8 mouse cellular contexts compared by ENCODE assay signal in genomic region chr16:45110498-45110897, GRCm38 (mm10). TPM values are rescaled to one million over a fixed set of nuclear protein-coding genes. Genes with fewer than 3 reads are reported as not detected.
DNase-seq lines count a peak whose midpoint lies in the region; ATAC-seq and TF ChIP-seq lines count a peak whose summit lies in the region.

No protein-coding gene starts in this region.

- peak; percentile 64; the same call in 1 of the 2 replicates for ATAC-seq in heart, embryonic 12.5 days (ENCODE audit: insufficient number of reproducible peaks, low FRiP score)
- peak; percentile 67 for ATAC-seq in limb, embryonic 15.5 days (ENCODE audit: insufficient number of reproducible peaks, low FRiP score, low TSS enrichment, low read depth)
- no peak for ATAC-seq in megakaryocyte-erythroid progenitor cell, adult 5-6 weeks (replicated peaks; ENCODE audit: low FRiP score, low TSS enrichment, poor library complexity, severe bottlenecking)

- H3K4me3 ChIP-seq in C2C12 (ENCODE audit: insufficient read depth, poor library complexity, severe bottlenecking) = no peak overlapping the region
- no peak overlapping the region for H3K4me3 ChIP-seq in heart, embryonic 12.5 days
- H3K4me3 ChIP-seq in limb, embryonic 15.5 days = no peak overlapping the region

- no peak overlapping the region for H3ac ChIP-seq in C2C12 (ENCODE audit: control insufficient read depth, insufficient read length, low read depth)

- H3K4me1 ChIP-seq in heart, embryonic 12.5 days (replicated peaks) = peaks cover 30% of the 10 kb centered on the region
- peaks cover 6% of the 10 kb centered on the region; the same call in 1 of the 2 replicates for H3K4me1 ChIP-seq in limb, embryonic 15.5 days

- peak; percentile 73 for DNase-seq in adrenal gland, postnatal 14 days
- DNase-seq in cerebellum, postnatal 36 days = no peak
- no peak for DNase-seq in right cerebral cortex, postnatal 10 days (ENCODE audit: low spot score in 2 of 2)
- no peak for DNase-seq in layer of hippocampus, postnatal 14 days (ENCODE audit: low spot score in 2 of 2)

- no peaks in the 10 kb centered on the region for H3K9me3 ChIP-seq in heart, embryonic 12.5 days (replicated peaks)
- no peaks in the 10 kb centered on the region for H3K9me3 ChIP-seq in limb, embryonic 15.5 days

- WGBS in heart, embryonic 12.5 days = 10% methylated on average over 4 of the region's 4 CpGs
- WGBS in limb, embryonic 15.5 days = 21% methylated on average over 4 of the region's 4 CpGs

- H3K36me3 ChIP-seq in C2C12 (ENCODE audit: control insufficient read depth, insufficient read depth) = no peaks in the 10 kb centered on the region
- H3K36me3 ChIP-seq in heart, embryonic 12.5 days = peaks cover 24% of the 10 kb centered on the region
- 0 out of 2 replicates have a peak, but pooled peaks cover 6% of the 10 kb centered on the region for H3K36me3 ChIP-seq in limb, embryonic 15.5 days

- H3K9ac ChIP-seq in heart, embryonic 12.5 days = no peak overlapping the region
- no peak overlapping the region for H3K9ac ChIP-seq in limb, embryonic 15.5 days

- no peaks in the 10 kb centered on the region for H3K27me3 ChIP-seq in C2C12 (ENCODE audit: control insufficient read depth, insufficient read depth, insufficient read length)
- no peaks in the 10 kb centered on the region for H3K27me3 ChIP-seq in heart, embryonic 12.5 days (replicated peaks)
- no peaks in the 10 kb centered on the region for H3K27me3 ChIP-seq in limb, embryonic 15.5 days

- H3K79me2 ChIP-seq in C2C12 (ENCODE audit: control insufficient read depth, insufficient read depth) = no peaks in the 10 kb centered on the region

- TF ChIP-seq CTCF in C2C12 (IDR thresholded peaks at IDR 0.05; ENCODE audit: control insufficient read depth, insufficient read depth, insufficient read length) = no peak

- H3K79me3 ChIP-seq in C2C12 (ENCODE audit: low read depth) = no peaks in the 10 kb centered on the region

- H3K4me2 ChIP-seq in heart, embryonic 12.5 days = no peak overlapping the region
- no peak overlapping the region for H3K4me2 ChIP-seq in limb, embryonic 15.5 days

- peak overlapping the region; percentile 64 for H3K27ac ChIP-seq in heart, embryonic 12.5 days (ENCODE audit: poor library complexity, severe bottlenecking)
- H3K27ac ChIP-seq in limb, embryonic 15.5 days = peak overlapping the region; percentile 59

TF ChIP-seq in C2C12, 6 proteins besides CTCF, POLR2A, EP300 and RAD21:
- TF ChIP-seq FOSL1 (IDR thresholded peaks at IDR 0.05; ENCODE audit: insufficient read depth, low read length, poor library complexity, severe bottlenecking) (peak; percentile 68), MYOD1 (IDR thresholded peaks at IDR 0.05; ENCODE audit: control insufficient read depth, insufficient read length, low read depth) (peak; percentile 6), MAX (IDR thresholded peaks at IDR 0.05) (peak; percentile 47), USF1 (IDR thresholded peaks at IDR 0.05; ENCODE audit: low read depth) (no peak)
TF ChIP-seq in C2C12: peak in this region for 3.

RNA-seq across cellular contexts. Expression of gene Ccdc80, which starts 17.3 kb away (rescaled TPM):
- 5.8 TPM for polyA plus RNA-seq in C2C12 (2012; fragmentation: generic; extraction: Trizol)
- total RNA-seq in adrenal gland, postnatal 14 days (2021) = 46.9 and 47.7 TPM in 2 replicates
- polyA plus RNA-seq in heart, embryonic 12.5 days (2016; fragmentation: Nextera tagmentation; extraction: Ambion mirVana) = 102 TPM in 2 replicates
- polyA plus RNA-seq in limb, embryonic 15.5 days (2015; fragmentation: Nextera tagmentation; extraction: Ambion mirVana) = 105 and 123 TPM in 2 replicates
- total RNA-seq in megakaryocyte-erythroid progenitor cell, adult 5-6 weeks (2014; fragmentation: Nextera tagmentation) = not detected in 2 replicates
- not detected in 2 replicates for total RNA-seq in megakaryocyte-erythroid progenitor cell, adult 5-6 weeks (2017)
- 1 to 10 TPM; 6.5 to 9.8 TPM for total RNA-seq in layer of hippocampus, postnatal 14 days (2021)

RNA-seq across cellular contexts. Expression of gene Slc35a5, which starts 48.0 kb away (rescaled TPM):
- 3.1 TPM for polyA plus RNA-seq in C2C12 (2012; fragmentation: generic; extraction: Trizol)
- total RNA-seq in adrenal gland, postnatal 14 days (2021) = 28.4 and 29.1 TPM in 2 replicates
- 15.2 and 19.6 TPM in 2 replicates for polyA plus RNA-seq in heart, embryonic 12.5 days (2016; fragmentation: Nextera tagmentation; extraction: Ambion mirVana)
- polyA plus RNA-seq in limb, embryonic 15.5 days (2015; fragmentation: Nextera tagmentation; extraction: Ambion mirVana) = 14.9 and 16.3 TPM in 2 replicates
- 4.9 and 11.3 TPM in 2 replicates for total RNA-seq in megakaryocyte-erythroid progenitor cell, adult 5-6 weeks (2014; fragmentation: Nextera tagmentation)
- 4.3 and 12.1 TPM in 2 replicates for total RNA-seq in megakaryocyte-erythroid progenitor cell, adult 5-6 weeks (2017)
- total RNA-seq in layer of hippocampus, postnatal 14 days (2021) = 10 to 100 TPM; 53.8 to 54.7 TPM

RNA-seq across cellular contexts. Expression of gene Atg3, which starts 48.1 kb away (rescaled TPM):
- 14.1 TPM for polyA plus RNA-seq in C2C12 (2012; fragmentation: generic; extraction: Trizol)
- total RNA-seq in adrenal gland, postnatal 14 days (2021) = 55.1 and 55.5 TPM in 2 replicates
- 31.2 and 35.0 TPM in 2 replicates for polyA plus RNA-seq in heart, embryonic 12.5 days (2016; fragmentation: Nextera tagmentation; extraction: Ambion mirVana)
- polyA plus RNA-seq in limb, embryonic 15.5 days (2015; fragmentation: Nextera tagmentation; extraction: Ambion mirVana) = 41.6 and 42.3 TPM in 2 replicates
- total RNA-seq in megakaryocyte-erythroid progenitor cell, adult 5-6 weeks (2014; fragmentation: Nextera tagmentation) = 37.2 and 41.6 TPM in 2 replicates
- total RNA-seq in megakaryocyte-erythroid progenitor cell, adult 5-6 weeks (2017) = 33.6 and 39.9 TPM in 2 replicates
- 10 to 100 TPM; 43.2 to 45.1 TPM for total RNA-seq in layer of hippocampus, postnatal 14 days (2021)

Comparison
In these comparisons a context has a peak if more than half of its experiments do, and no peak if none do; other contexts are left out.
1. RNA of gene Ccdc80, which starts 17.3 kb away (total RNA-seq): 46.9 to 47.7 TPM in adrenal gland, postnatal 14 days and 6.5 to 9.8 TPM in layer of hippocampus, postnatal 14 days; not detected in megakaryocyte-erythroid progenitor cell, adult 5-6 weeks; every median in the first group is over 4 times any median in the second.